Mouse (Mus musculus) G1E (cell line): ENCODE measurements around the gene Parn. TPM values are rescaled to one million over a fixed set of nuclear protein-coding genes. Genes with fewer than 3 reads are reported as not detected.

ENCODE experiments used
- ATAC-seq: 2 replicates; pipeline ENCODE4 v1.8.0; 2016; ENCODE audit warnings: mild to moderate bottlenecking; ENCODE audit not compliant: insufficient number of reproducible peaks, poor library complexity, low FRiP score, severe bottlenecking; ENCODE audit errors: extremely low read depth
- DNase-seq: peaks from one replicate; pipeline ENCODE4 v3.0.0; 2012; ENCODE audit warnings: low spot score
- H3K27me3 ChIP-seq: 2 replicates; pipeline ENCODE4 v1.6.1; 2012; ENCODE audit warnings: mild to moderate bottlenecking, low read length, inconsistent platforms; ENCODE audit not compliant: insufficient read depth
- H3K36me3 ChIP-seq: replicated peaks from 2 replicates; pipeline ENCODE3; 2012; ENCODE audit warnings: mild to moderate bottlenecking, inconsistent platforms
- H3K4me1 ChIP-seq: 2 replicates; pipeline ENCODE4 v1.6.1; 2012; ENCODE audit warnings: low read depth, low read length, inconsistent platforms, mixed read lengths; ENCODE audit not compliant: insufficient read depth
- H3K4me3 ChIP-seq: 2 replicates; pipeline ENCODE4 v1.5.1; 2012; ENCODE audit warnings: low read depth, mild to moderate bottlenecking, inconsistent platforms, low read length, moderate library complexity, mixed read lengths
- H3K9me3 ChIP-seq: replicated peaks from 2 replicates; pipeline ENCODE4 v1.6.1; 2012; ENCODE audit warnings: inconsistent platforms
- CTCF ChIP-seq: IDR thresholded peaks from 2 replicates; pipeline ENCODE4 v1.5.1; 2012; ENCODE audit warnings: low read depth, low read length, inconsistent platforms, mixed read lengths
- GATA1 ChIP-seq: IDR thresholded peaks from 2 replicates; pipeline ENCODE4 v1.6.1; 2012; ENCODE audit warnings: borderline replicate concordance, low read length, inconsistent platforms, mixed read lengths
- GATA2 ChIP-seq: IDR thresholded peaks from 2 replicates; pipeline ENCODE4 v1.6.1; 2012; ENCODE audit warnings: low read depth, low read length, inconsistent platforms, borderline replicate concordance
- POLR2AphosphoS5 ChIP-seq: IDR thresholded peaks from 2 replicates; pipeline ENCODE4 v1.6.1; 2012; ENCODE audit warnings: low read depth, low read length, inconsistent platforms; ENCODE audit not compliant: insufficient replicate concordance
- TAL1 ChIP-seq: conservative IDR thresholded peaks from 2 replicates; pipeline ENCODE4 v1.6.1; 2012; ENCODE audit warnings: low read depth, low read length, inconsistent platforms, mixed read lengths
- polyA plus RNA-seq: library from polyadenylated mRNA; stranded (reverse); fragments of >175 nt; gene quantifications from 2 replicates; pipeline ENCODE4 v1.2.3, GENCODE M21; 2012
- total RNA-seq, 2 experiments: library from RNA; stranded (forward) in 1 of 2; stranded (reverse) in 1 of 2; fragments of 200-1000 nt in 1 of 2; fragments of >200 nt in 1 of 2; fragmentation: Nextera tagmentation in 1 of 2; gene quantifications; 2 replicates each; pipeline ENCODE4 v1.2.3; 2014 to 2017

Parn gene
- total and polyA plus RNA-seq, 3 experiments: 40.1 to 93.8 (median 54.7) TPM

DNA sequence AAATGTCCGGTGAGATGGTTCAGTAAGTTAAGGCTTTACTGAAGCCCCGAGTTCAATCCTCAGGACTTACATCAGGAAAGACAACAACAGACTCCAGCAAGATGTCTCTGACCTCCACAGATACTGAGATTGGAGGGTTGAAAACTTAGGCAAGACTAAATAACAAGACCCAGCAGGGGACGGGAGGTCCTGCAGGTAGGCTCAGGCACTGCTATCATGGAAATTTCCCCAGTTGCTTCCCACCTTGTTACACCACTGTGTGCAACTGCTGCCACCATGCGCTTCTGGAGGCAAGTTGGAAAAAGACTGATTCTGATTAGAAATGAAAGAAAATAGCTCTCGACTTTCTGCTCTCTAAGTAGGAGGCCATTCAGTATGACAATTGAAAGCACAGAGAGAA, 55.4 kb downstream of the Parn start:
- Histone ChIP-seq H3K4me1 (no peaks in the 10 kb centered on the region), H3K27me3 (no peaks in the 10 kb centered on the region), H3K36me3 (peaks cover 86% of the 10 kb centered on the region), H3K9me3 (no peaks in the 10 kb centered on the region), H3K4me3 (no peak overlapping the region)
- TF ChIP-seq TAL1 (no peak), GATA2 (no peak), GATA1 (no peak), POLR2AphosphoS5 (no peak), CTCF (no peak)
- ATAC-seq (no peak), DNase-seq (no peak)

DNA sequence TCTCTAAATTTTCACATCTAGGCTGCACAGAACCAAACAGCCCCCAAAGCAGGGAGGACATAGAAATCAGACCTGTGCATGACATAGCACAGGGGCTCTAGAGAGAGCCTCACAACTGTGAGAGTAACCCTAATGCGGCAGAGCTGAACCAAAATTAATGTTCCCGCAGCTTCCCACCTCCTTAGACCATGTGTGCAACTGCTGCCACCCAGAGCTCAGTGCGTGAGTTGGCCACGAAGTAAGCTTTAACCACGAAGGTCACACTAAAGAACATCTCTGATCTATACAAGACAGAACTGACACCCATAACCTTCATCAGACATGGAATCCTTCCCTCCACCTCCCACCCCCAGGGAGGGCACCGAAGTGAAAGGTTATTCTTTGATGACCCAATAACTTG, 55.9 kb downstream of the Parn start:
- H3K36me3 ChIP-seq: peaks cover 81% of the 10 kb centered on the region
- no peaks in the 10 kb centered on the region for H3K4me1 ChIP-seq
- H3K4me3 ChIP-seq: no peak overlapping the region
- H3K9me3 ChIP-seq: no peaks in the 10 kb centered on the region
- H3K27me3 ChIP-seq: no peaks in the 10 kb centered on the region
- DNase-seq (no peak), ATAC-seq (no peak)
- no peak for TF ChIP-seq POLR2AphosphoS5
- TF ChIP-seq CTCF: no peak
- no peak for TF ChIP-seq GATA2
- no peak for TF ChIP-seq GATA1
- no peak for TF ChIP-seq TAL1

DNA sequence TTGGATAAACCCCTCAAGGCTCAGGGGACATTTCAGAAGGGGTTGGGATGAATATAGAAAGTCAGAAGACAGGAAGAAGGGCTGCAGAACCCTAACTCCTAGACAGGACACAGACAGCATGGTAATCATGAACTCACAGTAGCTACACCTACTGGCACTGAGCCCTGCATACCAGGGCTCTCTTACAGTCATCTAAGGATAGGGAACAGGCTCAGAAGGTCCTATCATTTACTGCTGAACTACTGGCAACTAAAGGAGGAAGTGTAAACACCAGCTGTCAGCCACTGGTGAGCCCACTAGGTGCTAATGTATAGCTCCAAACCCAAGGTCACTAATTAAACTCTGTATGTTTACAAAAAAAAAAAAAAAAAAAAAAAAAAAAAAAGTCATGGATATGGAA, 56.6 kb downstream of the Parn start:
- no peak for TF ChIP-seq GATA2
- no peak for TF ChIP-seq CTCF
- TF ChIP-seq POLR2AphosphoS5: no peak
- TF ChIP-seq TAL1: no peak
- TF ChIP-seq GATA1: no peak
- ATAC-seq: no peak
- no peaks in the 10 kb centered on the region for H3K9me3 ChIP-seq
- H3K4me3 ChIP-seq: no peak overlapping the region
- H3K4me1 ChIP-seq: no peaks in the 10 kb centered on the region
- H3K27me3 ChIP-seq: no peaks in the 10 kb centered on the region
- no peak for DNase-seq
- peaks cover 78% of the 10 kb centered on the region for H3K36me3 ChIP-seq

DNA sequence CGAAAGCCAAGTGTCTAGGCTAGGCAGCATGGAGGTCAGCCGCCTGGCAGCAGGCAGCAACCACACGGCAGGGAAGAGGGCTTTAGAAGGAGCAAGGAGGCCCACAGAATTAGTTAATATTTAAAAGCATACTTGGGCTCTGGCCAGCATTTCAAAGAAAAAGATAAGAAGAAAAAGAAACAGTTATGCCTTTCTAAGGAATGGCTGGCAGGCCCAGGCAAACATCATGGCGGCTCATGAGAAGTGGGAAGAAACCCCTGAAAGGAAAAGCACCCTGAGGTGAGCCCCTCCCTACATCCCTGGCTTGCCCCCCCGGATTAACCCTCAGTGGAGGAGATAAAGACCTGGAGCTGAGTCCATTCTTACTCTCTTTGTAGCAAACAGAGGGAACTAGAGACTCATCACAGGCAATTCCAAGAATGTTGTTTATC, 57.0 kb downstream of the Parn start:
- no peaks in the 10 kb centered on the region for H3K9me3 ChIP-seq
- no peaks in the 10 kb centered on the region for H3K27me3 ChIP-seq
- TF ChIP-seq POLR2AphosphoS5 (no peak), GATA2 (no peak), TAL1 (no peak), CTCF (no peak), GATA1 (no peak)
- peaks cover 78% of the 10 kb centered on the region for H3K36me3 ChIP-seq
- no peak overlapping the region for H3K4me3 ChIP-seq
- DNase-seq (no peak), ATAC-seq (no peak)
- no peaks in the 10 kb centered on the region for H3K4me1 ChIP-seq

DNA sequence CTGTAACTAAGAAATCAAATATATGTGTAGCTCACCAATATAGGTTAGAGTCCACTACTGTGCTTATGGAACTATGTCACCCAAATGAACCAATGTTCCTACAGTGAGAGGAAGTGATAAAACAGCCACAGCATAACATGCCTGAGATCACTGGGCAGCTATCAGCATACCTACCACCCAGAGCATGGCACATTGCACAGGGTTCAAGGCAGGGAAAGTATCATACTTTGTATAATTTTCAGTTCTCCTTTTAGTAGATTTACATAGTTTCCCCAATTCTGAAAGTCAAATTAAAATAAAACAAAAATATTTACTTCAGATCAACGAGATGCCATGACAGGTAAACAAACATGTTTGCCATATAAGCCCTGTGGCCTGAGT, 59.3 kb downstream of the Parn start:
- TF ChIP-seq GATA2: no peak
- no peak for TF ChIP-seq GATA1
- TF ChIP-seq POLR2AphosphoS5: no peak
- TF ChIP-seq CTCF: no peak
- TF ChIP-seq TAL1: no peak
- Histone ChIP-seq H3K27me3 (no peaks in the 10 kb centered on the region), H3K4me3 (no peak overlapping the region), H3K36me3 (peaks cover 77% of the 10 kb centered on the region), H3K4me1 (no peaks in the 10 kb centered on the region), H3K9me3 (no peaks in the 10 kb centered on the region)
- no peak for ATAC-seq
- no peak for DNase-seq

DNA sequence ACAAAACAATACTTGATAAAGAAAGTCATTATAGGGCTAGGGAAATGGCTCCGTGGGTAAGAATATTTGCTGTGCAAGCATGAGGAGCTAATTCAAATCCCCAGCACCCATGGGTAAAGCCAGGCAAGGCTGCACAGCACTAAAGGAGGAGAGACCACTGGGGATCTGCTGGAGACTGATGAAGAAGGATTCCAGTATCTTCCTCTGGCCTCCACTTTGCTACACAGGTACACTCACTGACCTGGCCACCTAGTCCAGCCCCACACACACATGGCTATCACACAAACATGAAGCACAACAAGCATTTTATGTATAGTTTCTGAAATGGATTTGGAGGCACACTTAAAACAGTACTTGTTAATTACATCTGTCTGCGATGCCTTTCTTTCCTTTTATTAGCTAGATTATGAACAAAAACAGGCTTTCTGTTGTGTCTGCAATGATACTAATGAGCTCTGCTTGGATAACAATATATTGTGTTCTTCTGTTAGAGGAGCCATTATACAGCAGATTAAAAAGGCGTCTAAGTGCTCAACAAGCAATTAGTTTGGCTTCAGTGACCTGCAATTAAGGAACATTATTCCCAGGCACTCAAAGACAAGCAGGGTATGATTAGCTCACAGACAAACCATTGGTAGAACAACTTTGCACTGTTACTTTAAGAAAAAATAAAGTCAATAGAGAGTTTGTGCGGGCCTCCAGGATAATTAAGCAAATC, 59.8 kb downstream of the Parn start:
- H3K9me3 ChIP-seq: no peaks in the 10 kb centered on the region
- no peaks in the 10 kb centered on the region for H3K27me3 ChIP-seq
- no peak for TF ChIP-seq POLR2AphosphoS5
- TF ChIP-seq GATA2: no peak
- no peak for TF ChIP-seq CTCF
- TF ChIP-seq GATA1: no peak
- TF ChIP-seq TAL1: no peak
- no peak for ATAC-seq
- no peak overlapping the region for H3K4me3 ChIP-seq
- no peak for DNase-seq
- H3K4me1 ChIP-seq: no peaks in the 10 kb centered on the region
- peaks cover 79% of the 10 kb centered on the region for H3K36me3 ChIP-seq
